Comparison of ENCODE assay signal across 8 mouse cellular contexts in the genomic region with DNA sequence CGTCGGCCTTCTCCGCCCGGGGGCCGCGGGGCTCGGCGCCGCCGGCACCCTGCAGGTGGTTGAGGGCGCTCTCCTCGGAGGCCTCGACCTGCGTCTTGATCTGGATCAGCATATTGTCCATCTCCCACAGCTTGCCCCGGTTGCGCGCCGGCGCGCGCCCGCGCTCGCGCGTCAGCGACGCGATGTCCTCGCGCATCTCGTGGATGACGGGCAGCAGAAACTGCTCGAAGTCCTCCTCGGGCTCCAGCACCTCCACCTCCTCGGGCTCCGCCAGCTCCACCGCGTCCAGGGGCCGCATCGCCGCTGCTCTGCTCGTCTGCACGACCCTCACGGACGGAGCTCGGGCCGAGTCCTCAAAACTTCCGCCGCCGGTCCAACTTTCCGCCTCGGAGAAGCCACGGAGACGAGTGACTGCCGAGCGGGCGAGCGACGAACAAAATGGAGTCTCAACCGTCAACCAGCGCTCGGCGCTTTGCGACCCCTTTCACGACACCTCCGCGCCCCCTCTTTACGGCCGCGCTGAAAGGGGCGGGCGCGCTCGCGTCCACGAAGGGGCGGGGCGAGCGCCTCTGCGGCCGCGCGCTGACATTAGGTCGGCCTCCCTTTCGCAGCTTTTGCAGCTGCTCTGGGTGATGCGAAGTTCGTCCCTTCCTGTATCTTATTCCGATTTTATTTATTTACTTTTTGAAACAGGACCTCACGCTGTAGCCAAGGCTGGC. TPM values are rescaled to one million over a fixed set of nuclear protein-coding genes. Genes with fewer than 3 reads are reported as not detected.
DNase-seq lines count a peak whose midpoint lies in the region; ATAC-seq lines count a peak whose summit lies in the region.
"Not testable (repeated sequence)": the region's sequence is repeated elsewhere in the genome, so short reads cannot be mapped to it uniquely, and the experiment has no call there.

Gene Mrfap1 (minus strand): TSS at position 477 of the 719 bp plus-strand sequence.

- intact Hi-C loops in gastrocnemius, postnatal 14 days (cut with DNase I; ENCODE audit: low total_unique reads); left cerebral cortex, postnatal 10 days (cut with DNase I): not testable (repeated sequence)

- peak; percentile 96 to 98 for DNase-seq in adrenal gland, adult (ENCODE audit: inconsistent age in 2 of 2, low spot score in 1 of 2)
- DNase-seq in embryo, embryonic 10.5 days (ENCODE audit: low spot score) = peak; percentile 96
- DNase-seq in gastrocnemius, postnatal 14 days = peak; percentile 94
- peak; percentile 91 to 96 for DNase-seq in left cerebral cortex, postnatal 10 days (ENCODE audit: extremely low spot score in 1 of 2, low spot score in 2 of 2)
- DNase-seq in right cerebral cortex, postnatal 25 days = peak; percentile 95
- peak; percentile 92 to 94 for DNase-seq in urinary bladder, postnatal 4 days (ENCODE audit: low spot score in 2 of 2)

- ATAC-seq in inflammation-experienced regulatory T-cells, adult 6 months = peak; percentile 82
- ATAC-seq in megakaryocyte-erythroid progenitor cell, adult 5-6 weeks (replicated peaks; ENCODE audit: low FRiP score, low TSS enrichment, poor library complexity, severe bottlenecking) = peak; percentile 65

RNA-seq across cellular contexts. Expression of gene Mrfap1, which starts in this region (rescaled TPM):
- 100 to 1,000 TPM; 264 to 293 TPM for total RNA-seq in gastrocnemius, postnatal 14 days (2021)
- 10 to 100 TPM; 78.5 to 96.4 (median 94.8) TPM for polyA plus RNA-seq in inflammation-experienced regulatory T-cells, adult 6 months (2017; shearing (Covaris generic))
- 100 to 1,000 TPM; 454 to 457 TPM for total RNA-seq in left cerebral cortex, postnatal 10 days (2021)
- 150 and 174 TPM in 2 replicates for total RNA-seq in megakaryocyte-erythroid progenitor cell, adult 5-6 weeks (2014; fragmentation: Nextera tagmentation)
- 236 and 255 TPM in 2 replicates for total RNA-seq in megakaryocyte-erythroid progenitor cell, adult 5-6 weeks (2017)

Comparison
In these comparisons a context has a peak if more than half of its experiments do, and no peak if none do; other contexts are left out.
1. Peak in every context shown above with its lines: DNase-seq and ATAC-seq.